Mouse (Mus musculus) skeletal muscle tissue, postnatal 0 days (tissue): Measurements from ENCODE around the gene Myh3. TPM values are rescaled to one million over a fixed set of nuclear protein-coding genes. Genes with fewer than 3 reads are reported as not detected.

Source experiments
- microRNA-seq, 2 experiments: library from miRNA; unstranded; fragments of <30 nt; microRNA quantifications; one replicate each; pipeline ENCODE4; 2016
- polyA plus RNA-seq: library from polyadenylated mRNA; unstranded; fragments of >200 nt; fragmentation: Nextera tagmentation; extraction: Ambion mirVana; gene quantifications from 2 replicates; pipeline ENCODE4 v1.2.1, GENCODE M21; 2015

The Myh3 gene
- polyA plus RNA-seq = 576 and 700 TPM in 2 replicates

DNA sequence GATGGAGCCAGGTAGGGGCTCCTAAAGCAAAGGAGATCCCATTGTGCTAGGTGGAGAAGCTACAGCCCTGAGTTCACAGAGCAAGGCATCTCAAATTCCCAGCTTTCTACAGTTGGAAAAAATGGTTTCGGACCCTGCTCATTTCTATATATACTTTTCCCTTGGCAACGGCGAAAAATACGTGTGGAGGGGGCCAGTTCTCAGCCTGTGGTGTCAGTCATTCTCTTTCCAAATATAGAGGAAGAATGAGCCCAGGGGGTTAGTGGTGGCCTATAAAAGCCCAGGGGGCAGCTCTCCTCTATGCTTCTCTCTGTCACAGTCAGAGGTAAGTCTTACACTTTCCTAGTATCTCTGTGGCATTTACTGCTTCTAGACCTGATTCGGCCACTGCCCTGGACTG, at the start of gene Myh3:
Gene Myh3 (plus strand): TSS at position 301 of the 400 bp plus-strand sequence.

GRCm38 (mm10) chr11:67052321-67052952, 25.7 kb upstream of the Myh3 start, which contains the start of the genes Adprm and Sco1:
Adprm (minus strand) TSS chr11:67052594.
Sco1 (plus strand) TSS chr11:67052670.

Small RNA genes lying within 50 kb of the gene (microRNA-seq; reads per million reads assigned to microRNA genes)
- gene Mir6923 = 30.8 to 32.2 reads per million in 2 experiments

Other genes with a start within 250 kb of the Myh3 start
- gene Pirt, start 166.3 kb upstream of the Myh3 start, polyA plus RNA-seq = 0.02 TPM in 1 of 2 replicates, not detected in the other
- not detected in 2 replicates for gene Tmem238l, start 121.7 kb upstream of the Myh3 start, polyA plus RNA-seq
- gene Tmem220, start 53.1 kb upstream of the Myh3 start, polyA plus RNA-seq = 2.0 and 2.2 TPM in 2 replicates
- 16.1 and 17.6 TPM in 2 replicates for gene Adprm, start 25.7 kb upstream of the Myh3 start, polyA plus RNA-seq
- 13.8 and 14.1 TPM in 2 replicates for gene Sco1, start 25.6 kb upstream of the Myh3 start, polyA plus RNA-seq
- 9.2 TPM in 2 replicates for gene Myh2, start 92.7 kb downstream of the Myh3 start, polyA plus RNA-seq
- gene Myh1, start 121.8 kb downstream of the Myh3 start, polyA plus RNA-seq = 23.4 and 29.1 TPM in 2 replicates
- gene Myh4, start 159.7 kb downstream of the Myh3 start, polyA plus RNA-seq = 15.9 and 21.4 TPM in 2 replicates
- 4,587 and 6,308 TPM in 2 replicates for gene Myh8, start 198.8 kb downstream of the Myh3 start, polyA plus RNA-seq
- 1.3 and 1.5 TPM in 2 replicates for gene Myh13, start 243.4 kb downstream of the Myh3 start, polyA plus RNA-seq